Mouse (Mus musculus): ENCODE results near the gene Baz1b. TPM values are rescaled to one million over a fixed set of nuclear protein-coding genes. Genes with fewer than 3 reads are reported as not detected.

The Baz1b gene
- total and polyA plus RNA-seq, 3 experiments: 13.9 to 46.1 (median 42.3) TPM

- intact Hi-C loops (cut with DNase I): no loop called here
Observed at GRCm38 (mm10) chr5:135162821-135163220, 24.2 kb upstream of the Baz1b start.

GRCm38 (mm10) chr5:135166909-135167308, 20.2 kb upstream of the Baz1b start:
- WGBS: 69% methylated on average over 4 of the region's 4 CpGs
- Histone ChIP-seq H3K27ac (no peak overlapping the region), H3K27me3 (ENCODE audit: control insufficient read depth, insufficient read depth, low read length) (no peaks in the 10 kb centered on the region), H3K9ac (ENCODE audit: low read depth, low read length) (no peak overlapping the region), H3K4me1 (ENCODE audit: control insufficient read depth, insufficient read depth, low read length) (peaks cover 1% of the 10 kb centered on the region; the same call in 1 of the 2 replicates), H3K4me3 (no peak overlapping the region), H3K79me2 (replicated peaks; ENCODE audit: control insufficient read depth, insufficient read depth, low read length) (no peaks in the 10 kb centered on the region), H3K36me3 (ENCODE audit: control insufficient read depth, insufficient read depth, low read length) (no peaks in the 10 kb centered on the region)
- intact Hi-C loops (cut with DNase I): no loop called here
- TF ChIP-seq EP300 (IDR thresholded peaks at IDR 0.05; ENCODE audit: insufficient read depth, low read depth, low read length): no peak
- TF ChIP-seq CTCF (IDR thresholded peaks at IDR 0.05): no peak
- no peak for TF ChIP-seq POLR2A (IDR thresholded peaks at IDR 0.05; ENCODE audit: insufficient read depth, low read depth, low read length)
- no peak for DNase-seq

More at GRCm38 (mm10) chr5:135162821-135163220, 24.2 kb upstream of the Baz1b start:
- Histone ChIP-seq H3K9ac (ENCODE audit: low read depth, low read length) (no peak overlapping the region), H3K4me1 (ENCODE audit: control insufficient read depth, insufficient read depth, low read length) (no peaks in the 10 kb centered on the region; the same call in 1 of the 2 replicates), H3K36me3 (ENCODE audit: control insufficient read depth, insufficient read depth, low read length) (no peaks in the 10 kb centered on the region), H3K79me2 (replicated peaks; ENCODE audit: control insufficient read depth, insufficient read depth, low read length) (no peaks in the 10 kb centered on the region), H3K4me3 (no peak overlapping the region), H3K27me3 (ENCODE audit: control insufficient read depth, insufficient read depth, low read length) (no peaks in the 10 kb centered on the region), H3K27ac (no peak overlapping the region)
- WGBS: 92% methylated on average over 6 of the region's 6 CpGs
- TF ChIP-seq CTCF (IDR thresholded peaks at IDR 0.05): no peak
- no peak for TF ChIP-seq POLR2A (IDR thresholded peaks at IDR 0.05; ENCODE audit: insufficient read depth, low read depth, low read length)
- no peak for DNase-seq

- intact Hi-C loops (cut with DNase I): no loop called here
- Histone ChIP-seq H3K27ac (peak overlapping the region; percentile 99; the same call in 1 of the 2 replicates), H3K9ac (ENCODE audit: low read depth, low read length) (no peak overlapping the region), H3K4me3 (no peak overlapping the region), H3K36me3 (ENCODE audit: control insufficient read depth, insufficient read depth, low read length) (no peaks in the 10 kb centered on the region), H3K27me3 (ENCODE audit: control insufficient read depth, insufficient read depth, low read length) (no peaks in the 10 kb centered on the region), H3K79me2 (replicated peaks; ENCODE audit: control insufficient read depth, insufficient read depth, low read length) (no peaks in the 10 kb centered on the region), H3K4me1 (ENCODE audit: control insufficient read depth, insufficient read depth, low read length) (peaks cover 1% of the 10 kb centered on the region; the same call in 1 of the 2 replicates)
- 95% methylated on average over 4 of the region's 4 CpGs for WGBS
- no peak for TF ChIP-seq EP300 (IDR thresholded peaks at IDR 0.05; ENCODE audit: insufficient read depth, low read depth, low read length)
- no peak for TF ChIP-seq POLR2A (IDR thresholded peaks at IDR 0.05; ENCODE audit: insufficient read depth, low read depth, low read length)
- no peak for TF ChIP-seq CTCF (IDR thresholded peaks at IDR 0.05)
- DNase-seq: no peak
Observed at GRCm38 (mm10) chr5:135167469-135167868, 19.6 kb upstream of the Baz1b start.

GRCm38 (mm10) chr5:135168063-135169062, 18.7 kb upstream of the Baz1b start, which contains the start of gene Bcl7b:
Bcl7b (plus strand) TSS chr5:135168283.
- Histone ChIP-seq H3K9ac (ENCODE audit: low read depth, low read length) (peak within 1 kb of the TSS; percentile 96), H3K79me2 (replicated peaks; ENCODE audit: control insufficient read depth, insufficient read depth, low read length) (no peaks in the 10 kb centered on the region), H3K4me1 (ENCODE audit: control insufficient read depth, insufficient read depth, low read length) (peaks cover 1% of the 10 kb centered on the region; the same call in 1 of the 2 replicates), H3K4me3 (peak within 1 kb of the TSS; percentile 72), H3K36me3 (ENCODE audit: control insufficient read depth, insufficient read depth, low read length) (no peaks in the 10 kb centered on the region), H3K27me3 (ENCODE audit: control insufficient read depth, insufficient read depth, low read length) (no peaks in the 10 kb centered on the region), H3K27ac (peak within 1 kb of the TSS; percentile 99)
- 2% methylated on average over 94 of the region's 95 CpGs for WGBS
- DNase-seq: peak; percentile 96 to 99
- intact Hi-C loops (cut with DNase I): loop anchor here (1.0 kb wide), 1 partner anchor 18 kb away; no protein-coding TSS in a partner anchor
- TF ChIP-seq CTCF (IDR thresholded peaks at IDR 0.05): peak; percentile 37
- TF ChIP-seq POLR2A (IDR thresholded peaks at IDR 0.05; ENCODE audit: insufficient read depth, low read depth, low read length): peak; percentile 73
- TF ChIP-seq EP300 (IDR thresholded peaks at IDR 0.05; ENCODE audit: insufficient read depth, low read depth, low read length): peak; percentile 64; the same call in 1 of the 2 replicates

GRCm38 (mm10) chr5:135169479-135169878, 17.6 kb upstream of the Baz1b start:
- no peak for DNase-seq
- H3K4me3 ChIP-seq: peak overlapping the region; percentile 72
- no peaks in the 10 kb centered on the region for H3K36me3 ChIP-seq (ENCODE audit: control insufficient read depth, insufficient read depth, low read length)
- intact Hi-C loops (cut with DNase I): no loop called here
- peak overlapping the region; percentile 99 for H3K27ac ChIP-seq
- no peaks in the 10 kb centered on the region for H3K27me3 ChIP-seq (ENCODE audit: control insufficient read depth, insufficient read depth, low read length)
- H3K79me2 ChIP-seq (replicated peaks; ENCODE audit: control insufficient read depth, insufficient read depth, low read length): no peaks in the 10 kb centered on the region
- TF ChIP-seq POLR2A (IDR thresholded peaks at IDR 0.05; ENCODE audit: insufficient read depth, low read depth, low read length) (no peak), CTCF (IDR thresholded peaks at IDR 0.05) (no peak), EP300 (IDR thresholded peaks at IDR 0.05; ENCODE audit: insufficient read depth, low read depth, low read length) (no peak)
- H3K4me1 ChIP-seq (ENCODE audit: control insufficient read depth, insufficient read depth, low read length): peaks cover 1% of the 10 kb centered on the region; the same call in 1 of the 2 replicates
- no peak overlapping the region for H3K9ac ChIP-seq (ENCODE audit: low read depth, low read length)
- 82% methylated on average over 5 of the region's 5 CpGs for WGBS

All from heart, adult 2 months (tissue).